Mouse (Mus musculus) hindbrain, embryonic 16.5 days (tissue): ENCODE measurements around the gene Tex101. TPM values are rescaled to one million over a fixed set of nuclear protein-coding genes. Genes with fewer than 3 reads are reported as not detected.

Experiments used
- ATAC-seq: fragments of 200-750 bp; cut with Nextera tagmentation; 2 replicates; pipeline ENCODE4 v1.8.0; 2017; ENCODE audit warnings: moderate TSS enrichment, moderate library complexity
- H3K27ac ChIP-seq: fragments of 300-500 bp; sonication (generic); 2 replicates; pipeline ENCODE4 v1.5.1; 2014; ENCODE audit warnings: low read depth, mild to moderate bottlenecking, control low read depth, low read length, moderate library complexity
- H3K27me3 ChIP-seq: fragments of 300-500 bp; sonication (generic); replicated peaks from 2 replicates; pipeline ENCODE4 v1.6.1; 2014; ENCODE audit warnings: low read length; ENCODE audit not compliant: control insufficient read depth, insufficient read depth
- H3K36me3 ChIP-seq: fragments of 300-500 bp; sonication (generic); 2 replicates; pipeline ENCODE4 v1.6.1; 2014; ENCODE audit warnings: mild to moderate bottlenecking, low read length, moderate library complexity, mixed read lengths; ENCODE audit not compliant: control insufficient read depth, insufficient read depth
- H3K4me1 ChIP-seq: fragments of 300-500 bp; sonication (generic); 2 replicates; pipeline ENCODE4 v1.6.1; 2014; ENCODE audit warnings: low read depth, low read length; ENCODE audit not compliant: control insufficient read depth, insufficient read depth
- H3K4me2 ChIP-seq: fragments of 300-500 bp; sonication (generic); 2 replicates; pipeline ENCODE4 v1.6.1; 2014; ENCODE audit warnings: mild to moderate bottlenecking, low read length, control low read depth, moderate library complexity
- H3K4me3 ChIP-seq: fragments of 300-500 bp; sonication (generic); 2 replicates; pipeline ENCODE4 v1.5.1; 2014; ENCODE audit warnings: mild to moderate bottlenecking, low read length, control low read depth, moderate library complexity
- H3K9ac ChIP-seq: fragments of 300-500 bp; sonication (generic); 2 replicates; pipeline ENCODE4 v1.6.1; 2014; ENCODE audit warnings: low read depth, mild to moderate bottlenecking, control low read depth, low read length, moderate library complexity
- H3K9me3 ChIP-seq: fragments of 300-500 bp; sonication (generic); 2 replicates; pipeline ENCODE4 v1.6.1; 2014; ENCODE audit warnings: mild to moderate bottlenecking, low read length, moderate library complexity; ENCODE audit not compliant: control insufficient read depth
- WGBS: fragments of 180-500 bp; shearing (Covaris S2); extraction: QIAGEN DNeasy Blood & Tissue Kit; methylation state at CpG from one replicate; pipeline ENCODE4 v1.1.7; 2014; 5-methylcytosine and 5-hydroxymethylcytosine counted together
- polyA plus RNA-seq: library from polyadenylated mRNA; unstranded; fragments of >200 nt; fragmentation: Nextera tagmentation; extraction: Ambion mirVana; gene quantifications from 2 replicates; pipeline ENCODE4 v1.2.1, GENCODE M21; 2015

The Tex101 gene
- polyA plus RNA-seq, 1 experiment from 2014 or later = not detected

DNA sequence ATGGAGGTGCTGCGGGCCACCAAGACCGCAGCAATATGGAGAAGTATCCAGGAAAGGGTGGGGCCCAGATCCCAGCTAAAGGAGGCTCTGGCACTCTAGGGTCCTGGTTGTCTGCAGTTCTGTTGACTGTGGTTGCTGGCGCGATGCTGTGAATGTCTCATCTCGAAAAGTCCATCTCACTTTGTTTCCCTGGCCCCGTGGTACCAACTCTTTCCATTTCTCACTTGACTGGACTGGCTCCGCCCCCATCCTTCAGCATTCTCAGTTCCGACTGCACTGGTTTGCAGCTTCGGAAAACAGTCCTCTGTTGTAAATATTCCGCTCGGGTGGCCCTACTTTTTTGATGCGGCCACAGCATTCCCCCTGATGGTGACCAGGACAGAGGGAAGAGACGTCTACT, 36.0 kb downstream of the Tex101 start:
- H3K9ac ChIP-seq = no peak overlapping the region
- no peak for ATAC-seq
- no peak overlapping the region for H3K4me3 ChIP-seq
- no peak overlapping the region for H3K27ac ChIP-seq
- no peak overlapping the region for H3K4me2 ChIP-seq
- no peaks in the 10 kb centered on the region for H3K36me3 ChIP-seq
- H3K27me3 ChIP-seq = peaks cover 52% of the 10 kb centered on the region
- H3K4me1 ChIP-seq = peaks cover 15% of the 10 kb centered on the region
- H3K9me3 ChIP-seq = no peaks in the 10 kb centered on the region
- 62% methylated on average over 13 of the region's 13 CpGs for WGBS

GRCm38 (mm10) chr7:24638026-24638856, 38.2 kb downstream of the Tex101 start:
- Histone ChIP-seq H3K27me3 (peaks cover 52% of the 10 kb centered on the region), H3K27ac (no peak overlapping the region), H3K36me3 (no peaks in the 10 kb centered on the region), H3K4me2 (peak overlapping the region; percentile 94), H3K4me3 (peak overlapping the region; percentile 50), H3K9ac (peak overlapping the region; percentile 54), H3K4me1 (peaks cover 15% of the 10 kb centered on the region), H3K9me3 (no peaks in the 10 kb centered on the region)
- 2% methylated on average over 35 of the region's 35 CpGs for WGBS
- peak; percentile 65 for ATAC-seq

DNA sequence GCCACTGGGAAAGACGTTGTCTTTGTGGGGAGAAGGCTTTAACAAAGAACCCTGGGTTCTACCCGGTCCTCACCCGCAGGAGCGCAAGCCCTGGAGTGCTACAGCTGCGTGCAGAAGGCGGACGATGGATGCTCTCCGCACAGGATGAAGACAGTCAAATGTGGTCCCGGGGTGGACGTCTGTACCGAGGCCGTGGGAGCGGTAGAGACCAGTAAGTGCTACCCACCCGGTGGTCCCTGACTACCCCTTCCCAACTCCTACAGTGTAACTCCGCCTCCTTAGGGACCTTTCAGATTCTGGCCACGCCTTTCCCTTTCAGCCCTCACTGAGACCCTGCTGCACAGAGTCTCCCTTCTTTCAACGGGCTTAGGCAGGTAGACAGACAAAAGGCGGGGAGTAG, 39.4 kb downstream of the Tex101 start:
- H3K4me2 ChIP-seq = peak overlapping the region; percentile 24
- H3K27ac ChIP-seq = no peak overlapping the region
- H3K9ac ChIP-seq = no peak overlapping the region
- peaks cover 52% of the 10 kb centered on the region for H3K27me3 ChIP-seq
- H3K9me3 ChIP-seq = no peaks in the 10 kb centered on the region
- peaks cover 15% of the 10 kb centered on the region for H3K4me1 ChIP-seq
- H3K36me3 ChIP-seq = no peaks in the 10 kb centered on the region
- ATAC-seq = no peak
- under 1% methylated on average over 18 of the region's 18 CpGs for WGBS
- H3K4me3 ChIP-seq = peak overlapping the region; percentile 7; the same call in 1 of the 2 replicates

DNA sequence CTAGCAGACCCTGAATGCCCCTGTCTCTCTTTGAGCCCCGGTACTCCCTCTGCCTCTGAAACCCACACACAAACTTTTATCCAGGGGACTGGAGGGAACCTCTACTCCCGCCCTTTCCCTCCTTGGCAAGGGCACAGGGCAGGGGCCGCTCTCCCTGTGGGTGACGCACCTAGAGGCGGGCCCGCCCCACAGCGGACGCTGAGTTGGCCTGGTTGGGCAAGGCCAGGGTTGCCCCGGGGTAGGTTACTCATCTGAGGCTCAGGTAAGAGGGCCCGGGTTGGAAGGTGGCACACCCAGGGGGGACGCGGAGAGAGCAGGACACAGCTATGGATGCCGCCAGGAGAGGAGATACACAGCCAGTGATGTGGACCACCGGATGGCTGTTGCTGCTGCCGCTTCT, 40.2 kb downstream of the Tex101 start, which contains the start of gene Lypd3:
Lypd3 (plus strand) TSS at position 287 of the 400 bp plus-strand sequence.
- WGBS = 16% methylated on average over 15 of the region's 15 CpGs

GRCm38 (mm10) chr7:24630116-24630880, 46.2 kb downstream of the Tex101 start:
- no peak overlapping the region for H3K9ac ChIP-seq
- H3K9me3 ChIP-seq = no peaks in the 10 kb centered on the region
- H3K4me1 ChIP-seq = no peaks in the 10 kb centered on the region
- no peaks in the 10 kb centered on the region for H3K27me3 ChIP-seq
- WGBS = 66% methylated on average over 10 of the region's 10 CpGs
- H3K4me3 ChIP-seq = no peak overlapping the region
- no peak overlapping the region for H3K4me2 ChIP-seq
- ATAC-seq = no peak
- H3K27ac ChIP-seq = no peak overlapping the region
- no peaks in the 10 kb centered on the region for H3K36me3 ChIP-seq

More for the DNA sequence above, 40.2 kb downstream of the Tex101 start, which contains the start of gene Lypd3:
- no peak for ATAC-seq
- H3K27me3 ChIP-seq = peaks cover 47% of the 10 kb centered on the region
- no peak within 1 kb of the TSS; the same call in 1 of the 2 replicates for H3K9ac ChIP-seq
- peak within 1 kb of the TSS; percentile 24 for H3K4me2 ChIP-seq
- no peaks in the 10 kb centered on the region for H3K36me3 ChIP-seq
- H3K4me3 ChIP-seq = peak within 1 kb of the TSS; percentile 7; the same call in 1 of the 2 replicates
- no peaks in the 10 kb centered on the region for H3K9me3 ChIP-seq
- no peak within 1 kb of the TSS for H3K27ac ChIP-seq
- peaks cover 15% of the 10 kb centered on the region for H3K4me1 ChIP-seq

- Histone ChIP-seq H3K4me2 (no peak overlapping the region), H3K9me3 (no peaks in the 10 kb centered on the region), H3K4me3 (no peak overlapping the region), H3K27me3 (no peaks in the 10 kb centered on the region), H3K27ac (no peak overlapping the region), H3K36me3 (no peaks in the 10 kb centered on the region), H3K4me1 (no peaks in the 10 kb centered on the region), H3K9ac (no peak overlapping the region)
- ATAC-seq = no peak
- 77% methylated on average over 4 of the region's 4 CpGs for WGBS
Observed at GRCm38 (mm10) chr7:24629672-24630071, 46.8 kb downstream of the Tex101 start.

- no peaks in the 10 kb centered on the region for H3K27me3 ChIP-seq
- peak overlapping the region; percentile 29 for H3K4me3 ChIP-seq
- H3K4me1 ChIP-seq = no peaks in the 10 kb centered on the region
- ATAC-seq = peak; percentile 85
- no peak overlapping the region for H3K27ac ChIP-seq
- H3K4me2 ChIP-seq = peak overlapping the region; percentile 59
- H3K9ac ChIP-seq = peak overlapping the region; percentile 24
- H3K36me3 ChIP-seq = no peaks in the 10 kb centered on the region
- WGBS = 9% methylated on average over 29 of the region's 33 CpGs
- H3K9me3 ChIP-seq = no peaks in the 10 kb centered on the region
Observed at GRCm38 (mm10) chr7:24628685-24629610, 47.5 kb downstream of the Tex101 start.

- 83% methylated on average over 6 of the region's 6 CpGs for WGBS
- no peak for ATAC-seq
Observed at GRCm38 (mm10) chr7:24622967-24623366, 53.5 kb downstream of the Tex101 start.

More at GRCm38 (mm10) chr7:24622967-24623366, 53.5 kb downstream of the Tex101 start:
- Histone ChIP-seq H3K9me3 (no peaks in the 10 kb centered on the region), H3K27me3 (no peaks in the 10 kb centered on the region), H3K4me3 (no peak overlapping the region), H3K36me3 (no peaks in the 10 kb centered on the region), H3K4me2 (no peak overlapping the region), H3K9ac (no peak overlapping the region), H3K27ac (no peak overlapping the region), H3K4me1 (no peaks in the 10 kb centered on the region)
